Mouse (Mus musculus) kidney, adult 10 weeks (tissue): ENCODE data around the gene Il1f6. TPM values are rescaled to one million over a fixed set of nuclear protein-coding genes. Genes with fewer than 3 reads are reported as not detected.

ENCODE experiments used
- polyA plus RNA-seq: library from polyadenylated mRNA; stranded (reverse); fragments of 350-450 nt; fragmentation: Illumina TruSeq; extraction: RNeasy Lipid Tissue Mini Kit (QIAGEN cat#74804); gene quantifications from one replicate; pipeline ENCODE4 v1.2.3, GENCODE M21; 2014; ENCODE audit warnings: low read depth, low replicate concordance

The Il1f6 gene
- not detected for polyA plus RNA-seq

GRCm38 (mm10) chr2:24215118-24215517 lies at the start of gene Il1f6:
Gene Il1f6, plus strand, starts transcription at chr2:24215418.

GRCm38 (mm10) chr2:24186176-24186575 lies 29.0 kb upstream of the Il1f6 start, which contains the start of gene Il1f9:
Gene Il1f9, plus strand, starts transcription at chr2:24186476.

Other genes with a start within 250 kb of the Il1f6 start
- gene Hnmt, start 166.0 kb upstream of the Il1f6 start, polyA plus RNA-seq: 139 TPM
- 0.40 TPM for gene Tbpl2, start 118.8 kb upstream of the Il1f6 start, polyA plus RNA-seq
- not detected for gene Il1f8, start 62.3 kb upstream of the Il1f6 start, polyA plus RNA-seq
- gene Il1f9, start 28.9 kb upstream of the Il1f6 start, polyA plus RNA-seq: not detected
- 0.36 TPM for gene Il1f5, start 61.5 kb downstream of the Il1f6 start, polyA plus RNA-seq
- gene Il1f10, start 75.8 kb downstream of the Il1f6 start, polyA plus RNA-seq: not detected
- gene Il1rn, start 121.4 kb downstream of the Il1f6 start, polyA plus RNA-seq: 0.44 TPM
- 1.7 TPM for gene Psd4, start 152.2 kb downstream of the Il1f6 start, polyA plus RNA-seq